Comparison of ENCODE assay signal across 11 mouse cellular contexts in the genomic region with DNA sequence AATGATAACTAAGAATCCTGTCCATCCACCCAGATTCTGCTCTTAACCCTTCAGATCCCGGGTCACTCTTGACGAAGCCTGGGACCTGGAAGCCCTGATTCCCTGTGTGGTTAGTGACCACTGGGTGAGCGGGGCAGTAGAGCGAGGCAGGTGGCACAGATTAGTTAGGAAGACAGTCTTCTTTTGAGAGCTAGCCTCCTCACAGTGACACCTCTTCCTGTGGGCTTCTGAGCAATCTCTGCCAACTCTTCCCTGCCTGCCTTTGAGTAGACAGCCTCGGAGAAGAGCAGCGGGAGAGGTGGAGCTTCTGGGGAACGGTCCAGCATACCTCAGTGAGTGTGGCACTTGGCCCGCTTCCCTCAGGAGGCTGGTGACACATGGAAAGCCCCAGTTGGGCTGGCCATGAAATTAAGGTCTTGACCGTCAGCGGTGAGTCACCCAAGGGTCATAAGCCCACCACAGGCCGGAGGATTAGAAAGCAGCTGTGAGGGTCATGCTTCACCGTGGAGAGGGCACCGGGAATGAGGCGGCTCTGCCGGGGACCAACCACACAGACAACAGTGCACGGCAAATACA. TPM values are rescaled to one million over a fixed set of nuclear protein-coding genes. Genes with fewer than 3 reads are reported as not detected.
DNase-seq lines count a peak whose midpoint lies in the region; ATAC-seq and TF ChIP-seq lines count a peak whose summit lies in the region.
"Had no signal": no experiment of that assay in that cellular context is flagged by ENCODE, and none has a peak within 500 bp of the region (broad histone marks: within the 10 kb centered on the region; RNA-seq: fewer than 3 reads in every experiment).

No protein-coding gene starts in this region.

- H3K27ac ChIP-seq in forebrain, embryonic 10.5 days = peak overlapping the region; percentile 65
- H3K27ac ChIP-seq in forebrain, embryonic 11.5 days (ENCODE audit: low read depth, low read length) = no peak overlapping the region
- H3K27ac ChIP-seq in midbrain, postnatal 0 days (ENCODE audit: low read depth, low read length) = no peak overlapping the region
- no peak overlapping the region for H3K27ac ChIP-seq in midbrain, embryonic 14.5 days (replicated peaks; ENCODE audit: low read depth, low read length)
- H3K27ac ChIP-seq in embryonic facial prominence, embryonic 11.5 days (replicated peaks; ENCODE audit: low read depth, low read length) = peak overlapping the region; percentile 92
- H3K27ac ChIP-seq in stomach, embryonic 14.5 days (ENCODE audit: low read length) = peak overlapping the region; percentile 97
- H3K27ac ChIP-seq: midbrain, embryonic 15.5 days had no signal

- 81% methylated on average over 16 of the region's 16 CpGs for WGBS in forebrain, embryonic 10.5 days
- 79% methylated on average over 16 of the region's 16 CpGs for WGBS in forebrain, embryonic 11.5 days
- WGBS in midbrain, postnatal 0 days = 79% methylated on average over 16 of the region's 16 CpGs
- 86% methylated on average over 16 of the region's 16 CpGs for WGBS in midbrain, embryonic 14.5 days
- WGBS in embryonic facial prominence, embryonic 11.5 days = 67% methylated on average over 16 of the region's 16 CpGs
- 80% methylated on average over 16 of the region's 16 CpGs for WGBS in stomach, embryonic 14.5 days

- peaks cover 11% of the 10 kb centered on the region for H3K4me1 ChIP-seq in forebrain, embryonic 10.5 days
- H3K4me1 ChIP-seq in forebrain, embryonic 11.5 days (replicated peaks; ENCODE audit: control insufficient read depth, insufficient read depth, low read length) = no peaks in the 10 kb centered on the region
- no peaks in the 10 kb centered on the region for H3K4me1 ChIP-seq in midbrain, postnatal 0 days (ENCODE audit: insufficient read depth, low read length)
- H3K4me1 ChIP-seq in midbrain, embryonic 14.5 days (ENCODE audit: control insufficient read depth, insufficient read depth, low read length) = no peaks in the 10 kb centered on the region
- peaks cover 4% of the 10 kb centered on the region; the same call in 1 of the 2 replicates for H3K4me1 ChIP-seq in embryonic facial prominence, embryonic 11.5 days (ENCODE audit: control insufficient read depth, insufficient read depth, low read length)
- H3K4me1 ChIP-seq in stomach, embryonic 14.5 days (ENCODE audit: control insufficient read depth, insufficient read depth, low read length) = peaks cover 10% of the 10 kb centered on the region; the same call in 1 of the 2 replicates
- H3K4me1 ChIP-seq: midbrain, embryonic 15.5 days had no signal

- TF ChIP-seq CTCF in midbrain, postnatal 0 days (IDR thresholded peaks at IDR 0.05) = no peak

- no peaks in the 10 kb centered on the region for H3K36me3 ChIP-seq in forebrain, embryonic 10.5 days (replicated peaks)
- no peaks in the 10 kb centered on the region for H3K36me3 ChIP-seq in forebrain, embryonic 11.5 days (ENCODE audit: control insufficient read depth, insufficient read depth, low read length)
- H3K36me3 ChIP-seq in midbrain, postnatal 0 days (ENCODE audit: insufficient read depth, low read length) = no peaks in the 10 kb centered on the region
- no peaks in the 10 kb centered on the region for H3K36me3 ChIP-seq in midbrain, embryonic 14.5 days (ENCODE audit: control insufficient read depth, insufficient read depth, low read length)
- H3K36me3 ChIP-seq in embryonic facial prominence, embryonic 11.5 days (replicated peaks; ENCODE audit: control insufficient read depth, insufficient read depth, low read depth, low read length) = no peaks in the 10 kb centered on the region
- H3K36me3 ChIP-seq in stomach, embryonic 14.5 days (ENCODE audit: control insufficient read depth, insufficient read depth, low read length) = no peaks in the 10 kb centered on the region
- H3K36me3 ChIP-seq: midbrain, embryonic 15.5 days had no signal

- no peak for DNase-seq in forebrain, embryonic 10.5 days (ENCODE audit: extremely low spot score, low spot score)
- DNase-seq in forebrain, embryonic 11.5 days (ENCODE audit: low spot score) = no peak
- DNase-seq in midbrain, postnatal 0 days (ENCODE audit: low spot score) = peak; percentile 5
- no peak for DNase-seq in midbrain, embryonic 14.5 days
- DNase-seq in embryonic facial prominence, embryonic 11.5 days (ENCODE audit: low spot score) = no peak
- no peak for DNase-seq in liver
- no peak for DNase-seq in frontal cortex, adult 2 months (ENCODE audit: extremely low spot score in 1 of 2, low spot score in 1 of 2)
- DNase-seq: layer of hippocampus, adult 9-11 months had no signal

- no peaks in the 10 kb centered on the region for H3K27me3 ChIP-seq in forebrain, embryonic 10.5 days (ENCODE audit: poor library complexity, severe bottlenecking)
- H3K27me3 ChIP-seq in forebrain, embryonic 11.5 days (ENCODE audit: control insufficient read depth, insufficient read depth, low read length) = no peaks in the 10 kb centered on the region
- no peaks in the 10 kb centered on the region for H3K27me3 ChIP-seq in midbrain, postnatal 0 days (ENCODE audit: insufficient read depth, low read length)
- no peaks in the 10 kb centered on the region for H3K27me3 ChIP-seq in midbrain, embryonic 14.5 days (ENCODE audit: control insufficient read depth, insufficient read depth, low read length)
- no peaks in the 10 kb centered on the region for H3K27me3 ChIP-seq in embryonic facial prominence, embryonic 11.5 days (ENCODE audit: control insufficient read depth, insufficient read depth, low read length)
- H3K27me3 ChIP-seq in stomach, embryonic 14.5 days (ENCODE audit: control insufficient read depth, insufficient read depth, low read length) = no peaks in the 10 kb centered on the region
- H3K27me3 ChIP-seq: midbrain, embryonic 15.5 days had no signal

- no peak overlapping the region for H3K4me3 ChIP-seq in forebrain, embryonic 10.5 days
- no peak overlapping the region for H3K4me3 ChIP-seq in forebrain, embryonic 11.5 days (ENCODE audit: low read depth, low read length)
- H3K4me3 ChIP-seq in midbrain, postnatal 0 days (ENCODE audit: low read depth, low read length) = no peak overlapping the region
- H3K4me3 ChIP-seq in midbrain, embryonic 14.5 days (replicated peaks; ENCODE audit: low read depth, low read length) = no peak overlapping the region
- H3K4me3 ChIP-seq in embryonic facial prominence, embryonic 11.5 days (ENCODE audit: low read depth, low read length) = no peak overlapping the region
- no peak overlapping the region for H3K4me3 ChIP-seq in stomach, embryonic 14.5 days (ENCODE audit: low read depth, low read length)
- H3K4me3 ChIP-seq: midbrain, embryonic 15.5 days had no signal

- H3K9me3 ChIP-seq in forebrain, embryonic 10.5 days = no peaks in the 10 kb centered on the region
- H3K9me3 ChIP-seq in forebrain, embryonic 11.5 days (ENCODE audit: control insufficient read depth, low read length) = no peaks in the 10 kb centered on the region
- no peaks in the 10 kb centered on the region for H3K9me3 ChIP-seq in midbrain, postnatal 0 days (ENCODE audit: low read length)
- H3K9me3 ChIP-seq in midbrain, embryonic 14.5 days (ENCODE audit: control insufficient read depth, low read length) = no peaks in the 10 kb centered on the region
- no peaks in the 10 kb centered on the region for H3K9me3 ChIP-seq in embryonic facial prominence, embryonic 11.5 days (replicated peaks; ENCODE audit: control insufficient read depth, low read length)
- no peaks in the 10 kb centered on the region for H3K9me3 ChIP-seq in stomach, embryonic 14.5 days (ENCODE audit: control insufficient read depth, low read depth, low read length)
- H3K9me3 ChIP-seq: midbrain, embryonic 15.5 days had no signal

- no peak for ATAC-seq in forebrain, embryonic 11.5 days (replicated peaks; ENCODE audit: low FRiP score)
- ATAC-seq in midbrain, postnatal 0 days (ENCODE audit: low FRiP score) = no peak
- ATAC-seq in midbrain, embryonic 14.5 days (ENCODE audit: low FRiP score, low TSS enrichment) = no peak
- no peak for ATAC-seq in embryonic facial prominence, embryonic 11.5 days (replicated peaks; ENCODE audit: insufficient number of reproducible peaks, low FRiP score, low TSS enrichment, low read depth)
- peak; percentile 24; the same call in 1 of the 2 replicates for ATAC-seq in stomach, embryonic 14.5 days (ENCODE audit: insufficient number of reproducible peaks, insufficient read depth, low FRiP score, low read depth)
- ATAC-seq: CD4-positive, CD25-positive, alpha-beta regulatory T cell, adult 4 months; midbrain, embryonic 15.5 days had no signal

- no peak overlapping the region for H3K4me2 ChIP-seq in forebrain, embryonic 11.5 days (ENCODE audit: low read depth, low read length, severe bottlenecking)
- H3K4me2 ChIP-seq in midbrain, postnatal 0 days (ENCODE audit: low read depth, low read length, poor library complexity, severe bottlenecking) = no peak overlapping the region
- no peak overlapping the region for H3K4me2 ChIP-seq in midbrain, embryonic 14.5 days (ENCODE audit: low read length)
- H3K4me2 ChIP-seq in embryonic facial prominence, embryonic 11.5 days (ENCODE audit: low read depth, low read length) = peak overlapping the region; percentile 32
- peak overlapping the region; percentile 45 for H3K4me2 ChIP-seq in stomach, embryonic 14.5 days (replicated peaks; ENCODE audit: low read depth, low read length)
- H3K4me2 ChIP-seq: midbrain, embryonic 15.5 days had no signal

- no peak overlapping the region for H3K9ac ChIP-seq in forebrain, embryonic 11.5 days (ENCODE audit: low read length)
- H3K9ac ChIP-seq in midbrain, postnatal 0 days (replicated peaks; ENCODE audit: low read length, poor library complexity, severe bottlenecking) = no peak overlapping the region
- no peak overlapping the region for H3K9ac ChIP-seq in midbrain, embryonic 14.5 days (replicated peaks; ENCODE audit: low read length)
- H3K9ac ChIP-seq in embryonic facial prominence, embryonic 11.5 days (replicated peaks; ENCODE audit: low read length) = 0 out of 2 replicates have a peak overlapping the region, but pooled peaks have one; percentile 6
- H3K9ac ChIP-seq in stomach, embryonic 14.5 days (replicated peaks; ENCODE audit: low read depth, low read length) = no peak overlapping the region
- H3K9ac ChIP-seq: midbrain, embryonic 15.5 days had no signal

RNA-seq across cellular contexts. Expression of gene Ddr2, which starts 1.2 kb away (rescaled TPM):
- 28.7 and 30.7 TPM in 2 replicates for polyA plus RNA-seq in forebrain, embryonic 10.5 days (2016; fragmentation: Nextera tagmentation; extraction: Ambion mirVana)
- polyA plus RNA-seq in forebrain, embryonic 11.5 days (2014; fragmentation: Nextera tagmentation; extraction: Ambion mirVana) = 23.5 and 27.3 TPM in 2 replicates
- 8.2 and 9.8 TPM in 2 replicates for total RNA-seq in midbrain, postnatal 0 days (2014; rRNA removed)
- 7.4 and 8.0 TPM in 2 replicates for polyA plus RNA-seq in midbrain, postnatal 0 days (2015; fragmentation: Nextera tagmentation; extraction: Ambion mirVana)
- polyA plus RNA-seq in midbrain, embryonic 14.5 days (2014; fragmentation: Nextera tagmentation; extraction: Ambion mirVana) = 1.7 and 8.9 TPM in 2 replicates
- 78.7 and 87.5 TPM in 2 replicates for polyA plus RNA-seq in embryonic facial prominence, embryonic 11.5 days (2014; fragmentation: Nextera tagmentation; extraction: Ambion mirVana)
- 60.4 and 62.2 TPM in 2 replicates for polyA plus RNA-seq in stomach, embryonic 14.5 days (2014; fragmentation: Nextera tagmentation; extraction: Ambion mirVana)
- 4.8 and 5.9 TPM in 2 replicates for polyA plus RNA-seq in frontal cortex, adult 2 months (2012; rRNA removed)
- polyA plus RNA-seq: CD4-positive, CD25-positive, alpha-beta regulatory T cell, adult 4 months had no signal

Comparison
In these comparisons a context has a peak if more than half of its experiments do, and no peak if none do; other contexts are left out.
1. H3K27ac ChIP-seq: peak in forebrain, embryonic 10.5 days (single experiment), embryonic facial prominence, embryonic 11.5 days (single experiment) and stomach, embryonic 14.5 days (single experiment); none in forebrain, embryonic 11.5 days (single experiment), midbrain, postnatal 0 days (single experiment) and midbrain, embryonic 14.5 days (single experiment).
2. H3K4me2 ChIP-seq: peak in embryonic facial prominence, embryonic 11.5 days (single experiment) and stomach, embryonic 14.5 days (single experiment); none in forebrain, embryonic 11.5 days (single experiment), midbrain, postnatal 0 days (single experiment) and midbrain, embryonic 14.5 days (single experiment).